Mouse (Mus musculus) midbrain, embryonic 11.5 days (tissue): ENCODE measurements around the gene Serf2. TPM values are rescaled to one million over a fixed set of nuclear protein-coding genes. Genes with fewer than 3 reads are reported as not detected.
A peak's percentile ranks its signal among the peaks of the same experiment; 100 is the strongest.

Experiments
- ATAC-seq: fragments of 200-750 bp; cut with Nextera tagmentation; 2 replicates; pipeline ENCODE4 v1.8.0; 2017; ENCODE audit warnings: moderate TSS enrichment, moderate library complexity; ENCODE audit not compliant: low FRiP score
- DNase-seq: peaks from one replicate; pipeline ENCODE4 v3.0.0; 2015; ENCODE audit warnings: low spot score; ENCODE audit errors: missing footprints
- H3K27ac ChIP-seq: fragments of 300-500 bp; sonication (generic); 2 replicates; pipeline ENCODE4 v1.5.1; 2014; ENCODE audit warnings: low read depth, low read length
- H3K27me3 ChIP-seq: fragments of 300-500 bp; sonication (generic); 2 replicates; pipeline ENCODE4 v1.6.1; 2014; ENCODE audit warnings: mild to moderate bottlenecking, low read length, moderate library complexity, mixed read lengths; ENCODE audit not compliant: control insufficient read depth, insufficient read depth
- H3K36me3 ChIP-seq: fragments of 300-500 bp; sonication (generic); 2 replicates; pipeline ENCODE4 v1.6.1; 2014; ENCODE audit warnings: mild to moderate bottlenecking, low read length, moderate library complexity, mixed read lengths; ENCODE audit not compliant: control insufficient read depth, insufficient read depth
- H3K4me1 ChIP-seq: fragments of 300-500 bp; sonication (generic); 2 replicates; pipeline ENCODE4 v1.6.1; 2014; ENCODE audit warnings: low read length; ENCODE audit not compliant: control insufficient read depth, insufficient read depth
- H3K4me2 ChIP-seq: fragments of 300-500 bp; sonication (generic); 2 replicates; pipeline ENCODE4 v1.6.1; 2014; ENCODE audit warnings: mild to moderate bottlenecking, moderate library complexity
- H3K4me3 ChIP-seq: fragments of 300-500 bp; sonication (generic); 2 replicates; pipeline ENCODE4 v1.5.1; 2014; ENCODE audit warnings: low read depth, low read length
- H3K9ac ChIP-seq: fragments of 300-500 bp; sonication (generic); 2 replicates; pipeline ENCODE4 v1.6.1; 2014; ENCODE audit warnings: low read length
- H3K9me3 ChIP-seq: fragments of 300-500 bp; sonication (generic); 2 replicates; pipeline ENCODE4 v1.6.1; 2016; ENCODE audit warnings: low read length; ENCODE audit not compliant: control insufficient read depth
- WGBS: fragments of 180-500 bp; shearing (Covaris S2); extraction: QIAGEN DNeasy Blood & Tissue Kit; methylation state at CpG from one replicate; pipeline ENCODE4 v1.1.7; 2014; 5-methylcytosine and 5-hydroxymethylcytosine counted together
- polyA plus RNA-seq: library from polyadenylated mRNA; unstranded; fragments of >200 nt; fragmentation: Nextera tagmentation; extraction: Ambion mirVana; gene quantifications from 2 replicates; pipeline ENCODE4 v1.2.1, GENCODE M21; 2014

Serf2 gene
- polyA plus RNA-seq, 1 experiment from 2014 or later, result 471 TPM

DNA sequence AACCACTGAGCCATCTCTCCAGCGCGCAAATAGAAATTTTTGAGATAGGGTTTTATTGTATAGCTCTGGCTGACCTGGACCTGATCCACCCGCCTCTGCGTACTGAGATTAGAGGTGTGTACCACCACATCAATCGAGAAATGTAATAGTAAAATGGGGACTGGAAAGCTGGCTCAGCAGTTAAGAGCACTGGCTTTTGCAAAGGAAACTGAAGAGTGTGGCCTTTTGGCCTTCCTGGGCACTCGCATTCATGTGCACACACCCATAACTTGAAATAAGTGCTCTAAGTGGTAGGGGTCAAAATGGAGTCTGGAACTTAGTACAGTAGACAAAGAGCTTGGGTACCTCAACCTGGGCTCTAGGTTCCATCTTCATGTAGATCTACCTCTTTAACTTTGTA, 32.6 kb upstream of the Serf2 start:
- Histone ChIP-seq H3K4me2 (no peak overlapping the region), H3K4me1 (peaks cover 16% of the 10 kb centered on the region), H3K4me3 (no peak overlapping the region), H3K9ac (no peak overlapping the region), H3K9me3 (no peaks in the 10 kb centered on the region), H3K27ac (no peak overlapping the region), H3K27me3 (no peaks in the 10 kb centered on the region), H3K36me3 (peaks cover 8% of the 10 kb centered on the region; the same call in 1 of the 2 replicates)
- WGBS, result 95% methylated on average over 6 of the region's 6 CpGs
- ATAC-seq (no peak), DNase-seq (peak; percentile 83)

DNA sequence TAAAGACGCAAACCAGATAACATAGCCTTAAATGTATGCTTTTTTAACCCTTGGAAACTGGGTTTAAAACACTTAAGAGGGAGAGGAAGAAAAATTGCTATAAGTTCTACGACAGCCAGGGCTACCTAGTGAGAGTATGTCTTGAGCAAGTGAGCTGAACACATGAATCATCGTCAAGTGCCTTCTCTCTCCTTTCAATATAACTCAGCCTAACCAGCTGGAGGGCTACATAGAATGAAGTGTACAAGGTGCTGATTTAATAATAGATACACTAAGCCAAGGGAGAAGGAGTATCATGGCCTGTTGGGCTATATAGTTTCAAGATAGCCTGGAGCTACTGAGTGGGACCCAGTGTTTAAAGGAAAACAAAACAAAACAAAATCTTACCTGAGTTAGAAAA, 30.5 kb upstream of the Serf2 start:
- Histone ChIP-seq H3K4me1 (peaks cover 16% of the 10 kb centered on the region), H3K4me3 (no peak overlapping the region), H3K9ac (no peak overlapping the region), H3K36me3 (peaks cover 14% of the 10 kb centered on the region), H3K9me3 (no peaks in the 10 kb centered on the region), H3K27me3 (no peaks in the 10 kb centered on the region), H3K4me2 (no peak overlapping the region), H3K27ac (no peak overlapping the region)
- ATAC-seq (no peak), DNase-seq (peak; percentile 67)
- 94% methylated on average over 3 of the region's 3 CpGs for WGBS

DNA sequence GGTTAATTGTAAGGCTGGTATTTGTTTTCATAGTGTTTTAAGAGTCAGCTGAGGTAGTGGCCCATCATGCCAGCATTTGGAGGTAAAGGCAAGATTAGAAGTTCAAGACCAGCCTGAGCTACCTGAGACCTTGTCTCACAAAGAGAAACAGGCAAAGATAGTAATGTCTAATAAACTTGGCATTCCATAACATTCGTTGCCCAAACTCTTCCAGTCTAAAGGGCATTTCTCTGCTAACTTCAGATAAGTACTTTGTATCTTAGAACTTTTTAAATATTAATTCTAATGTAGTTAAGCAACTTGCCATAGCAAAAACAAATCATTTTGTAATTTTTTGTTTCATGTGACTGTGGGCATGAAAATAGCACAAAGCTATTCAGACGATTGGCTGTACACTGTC, 25.8 kb upstream of the Serf2 start:
- no peak overlapping the region for H3K27ac ChIP-seq
- no peak overlapping the region for H3K4me2 ChIP-seq
- peaks cover 24% of the 10 kb centered on the region for H3K36me3 ChIP-seq
- ATAC-seq (no peak), DNase-seq (peak; percentile 67)
- H3K9ac ChIP-seq, result no peak overlapping the region
- H3K4me1 ChIP-seq, result no peaks in the 10 kb centered on the region
- no peaks in the 10 kb centered on the region for H3K27me3 ChIP-seq
- no peaks in the 10 kb centered on the region for H3K9me3 ChIP-seq
- H3K4me3 ChIP-seq, result no peak overlapping the region
- WGBS, result 96% methylated on average over 2 of the region's 2 CpGs

DNA sequence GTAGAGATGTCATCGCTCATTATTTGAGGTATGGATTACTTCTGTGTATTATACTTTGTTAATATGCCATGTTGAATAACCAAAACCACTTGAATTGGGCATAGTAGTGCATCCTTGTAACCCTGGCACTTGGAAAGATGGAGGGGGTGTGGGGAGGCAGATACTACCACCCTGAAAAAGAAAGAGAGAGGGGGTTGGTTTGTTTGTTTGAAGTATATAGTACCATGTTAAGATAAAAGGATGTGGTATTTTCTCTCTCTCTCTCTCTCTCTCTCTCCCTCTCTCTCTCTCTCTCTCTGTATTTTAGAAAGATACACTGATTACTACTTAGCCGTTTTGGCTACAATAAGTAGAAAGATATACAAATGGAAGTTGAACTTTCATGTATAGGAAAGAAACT, 23.1 kb upstream of the Serf2 start:
- no peak for ATAC-seq

DNA sequence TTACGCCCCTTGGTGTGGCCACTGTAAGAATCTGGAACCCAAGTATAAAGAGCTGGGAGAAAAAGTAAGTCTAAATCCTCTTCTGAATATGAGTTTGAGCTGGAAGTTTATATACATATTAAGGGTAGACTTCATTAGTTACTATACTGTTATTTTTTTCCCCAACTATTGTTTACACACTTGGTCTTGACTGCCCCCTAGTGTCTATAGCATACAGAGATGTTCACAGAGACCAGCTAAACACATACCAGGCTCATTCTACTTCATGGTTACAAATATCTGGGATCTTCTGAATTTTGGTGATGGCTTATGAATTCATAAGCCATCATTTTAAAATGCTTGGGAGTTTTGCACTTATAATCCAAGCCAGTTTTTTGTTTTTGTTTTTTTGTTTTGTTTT, 14.1 kb upstream of the Serf2 start:
- H3K36me3 ChIP-seq, result peaks cover 53% of the 10 kb centered on the region

More for the DNA sequence above, 23.1 kb upstream of the Serf2 start:
- WGBS, result 93% methylated on average over 2 of the region's 2 CpGs
- peak; percentile 21 for DNase-seq
- Histone ChIP-seq H3K4me1 (no peaks in the 10 kb centered on the region), H3K27ac (no peak overlapping the region), H3K27me3 (no peaks in the 10 kb centered on the region), H3K36me3 (peaks cover 30% of the 10 kb centered on the region), H3K4me2 (no peak overlapping the region), H3K9ac (no peak overlapping the region), H3K9me3 (no peaks in the 10 kb centered on the region), H3K4me3 (no peak overlapping the region)

DNA sequence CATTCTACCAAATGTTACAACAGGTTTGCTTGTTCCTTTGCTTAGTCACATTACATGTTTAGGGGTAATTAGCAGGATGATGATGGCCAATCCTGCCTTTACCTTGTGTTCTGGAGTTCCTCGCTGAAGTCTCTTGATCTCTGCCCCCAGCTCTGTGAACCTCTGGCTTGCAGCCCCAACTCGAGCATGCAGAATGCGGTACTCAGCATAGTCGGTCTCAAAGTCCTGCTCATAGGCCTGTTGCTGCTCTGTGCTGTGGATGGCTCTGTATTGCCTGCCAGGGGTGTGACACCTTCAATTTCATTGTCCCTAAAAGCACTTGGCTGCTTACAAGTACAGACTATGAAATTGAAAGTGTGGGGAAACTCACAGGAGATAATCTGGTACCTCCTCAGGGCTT, 9.2 kb upstream of the Serf2 start:
- Histone ChIP-seq H3K27me3 (peaks cover 22% of the 10 kb centered on the region), H3K36me3 (peaks cover 20% of the 10 kb centered on the region; the same call in 1 of the 2 replicates), H3K4me2 (no peak overlapping the region), H3K9me3 (no peaks in the 10 kb centered on the region), H3K27ac (no peak overlapping the region), H3K9ac (no peak overlapping the region), H3K4me3 (no peak overlapping the region), H3K4me1 (peaks cover 9% of the 10 kb centered on the region)
- DNase-seq (no peak), ATAC-seq (no peak)
- 76% methylated on average over 4 of the region's 4 CpGs for WGBS

More for the DNA sequence above, 14.1 kb upstream of the Serf2 start:
- DNase-seq (no peak), ATAC-seq (no peak)
- Histone ChIP-seq H3K4me2 (no peak overlapping the region), H3K4me3 (no peak overlapping the region), H3K9ac (no peak overlapping the region), H3K27ac (no peak overlapping the region), H3K27me3 (no peaks in the 10 kb centered on the region), H3K4me1 (no peaks in the 10 kb centered on the region), H3K9me3 (no peaks in the 10 kb centered on the region)
- WGBS, result 100% methylated on average over 1 of the region's 1 CpGs

DNA sequence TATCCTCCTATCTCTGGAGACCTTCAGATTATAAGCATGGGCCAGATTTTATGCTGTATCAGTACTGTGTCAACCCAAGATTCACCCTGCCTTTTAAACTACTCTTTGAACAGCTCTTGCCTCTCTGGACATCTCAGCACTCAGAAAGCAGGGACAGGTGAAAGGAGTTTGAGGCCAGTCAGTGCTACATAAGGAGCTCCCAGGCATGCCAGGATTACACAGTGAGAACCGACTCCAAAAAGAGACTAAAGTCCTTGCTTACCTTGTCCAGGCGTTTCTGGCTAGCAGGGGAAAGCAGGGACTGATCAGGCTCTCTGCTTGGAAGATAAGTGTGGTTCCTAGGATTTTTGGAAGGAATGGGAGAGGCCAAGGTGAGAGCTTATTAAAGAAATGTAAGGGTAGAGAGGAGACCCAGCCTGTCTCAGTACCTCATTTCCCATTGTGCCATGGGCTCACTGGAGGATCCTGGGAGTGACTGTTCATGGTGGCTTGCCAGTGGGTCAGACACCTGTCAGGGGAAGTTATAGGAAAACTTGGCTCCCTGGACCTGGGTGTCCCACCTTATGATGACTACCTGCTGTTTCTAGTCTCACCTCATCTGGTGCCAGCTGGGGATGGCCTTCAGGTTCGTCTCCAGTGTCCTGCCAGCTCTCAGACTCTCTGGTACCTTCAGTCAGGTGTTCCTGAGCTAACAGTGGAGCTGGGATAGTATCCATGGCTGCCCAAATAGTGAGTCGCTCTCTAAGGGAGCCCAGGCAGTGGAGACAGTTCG, 8.0 kb upstream of the Serf2 start:
- Histone ChIP-seq H3K9ac (no peak overlapping the region), H3K4me2 (no peak overlapping the region; the same call in 1 of the 2 replicates), H3K4me3 (no peak overlapping the region), H3K27me3 (peaks cover 22% of the 10 kb centered on the region), H3K27ac (no peak overlapping the region), H3K36me3 (peaks cover 12% of the 10 kb centered on the region; the same call in 1 of the 2 replicates), H3K4me1 (peaks cover 9% of the 10 kb centered on the region), H3K9me3 (no peaks in the 10 kb centered on the region)
- DNase-seq, result no peak
- 54% methylated on average over 5 of the region's 5 CpGs for WGBS
- ATAC-seq, result no peak

DNA sequence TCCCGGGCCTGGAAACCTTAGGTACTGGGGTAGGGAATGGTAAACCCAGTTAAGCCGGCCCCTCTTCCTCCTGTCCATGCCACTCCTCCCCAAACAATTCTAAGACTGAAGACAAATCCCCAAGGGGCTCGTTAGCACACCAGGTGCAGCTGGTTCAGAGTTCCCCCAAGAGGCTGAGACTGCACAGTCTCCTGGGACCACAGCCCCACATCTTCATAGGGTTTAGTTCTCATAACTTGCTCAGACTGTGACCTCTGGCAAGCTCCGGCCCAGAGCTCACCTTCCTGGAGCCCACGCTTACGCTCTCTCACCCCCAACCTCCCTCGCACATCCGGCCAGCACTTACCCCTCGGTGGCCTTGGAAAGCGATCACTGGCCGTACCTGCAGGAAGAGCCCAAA, 7.2 kb upstream of the Serf2 start:
- DNase-seq, result no peak
- ATAC-seq, result no peak
- Histone ChIP-seq H3K4me2 (peak overlapping the region; percentile 63), H3K4me1 (peaks cover 9% of the 10 kb centered on the region), H3K27me3 (peaks cover 22% of the 10 kb centered on the region), H3K9me3 (no peaks in the 10 kb centered on the region), H3K27ac (no peak overlapping the region), H3K4me3 (peak overlapping the region; percentile 33; the same call in 1 of the 2 replicates), H3K36me3 (peaks cover 11% of the 10 kb centered on the region; the same call in 1 of the 2 replicates), H3K9ac (peak overlapping the region; percentile 40; the same call in 1 of the 2 replicates)
- 9% methylated on average over 11 of the region's 11 CpGs for WGBS

DNA sequence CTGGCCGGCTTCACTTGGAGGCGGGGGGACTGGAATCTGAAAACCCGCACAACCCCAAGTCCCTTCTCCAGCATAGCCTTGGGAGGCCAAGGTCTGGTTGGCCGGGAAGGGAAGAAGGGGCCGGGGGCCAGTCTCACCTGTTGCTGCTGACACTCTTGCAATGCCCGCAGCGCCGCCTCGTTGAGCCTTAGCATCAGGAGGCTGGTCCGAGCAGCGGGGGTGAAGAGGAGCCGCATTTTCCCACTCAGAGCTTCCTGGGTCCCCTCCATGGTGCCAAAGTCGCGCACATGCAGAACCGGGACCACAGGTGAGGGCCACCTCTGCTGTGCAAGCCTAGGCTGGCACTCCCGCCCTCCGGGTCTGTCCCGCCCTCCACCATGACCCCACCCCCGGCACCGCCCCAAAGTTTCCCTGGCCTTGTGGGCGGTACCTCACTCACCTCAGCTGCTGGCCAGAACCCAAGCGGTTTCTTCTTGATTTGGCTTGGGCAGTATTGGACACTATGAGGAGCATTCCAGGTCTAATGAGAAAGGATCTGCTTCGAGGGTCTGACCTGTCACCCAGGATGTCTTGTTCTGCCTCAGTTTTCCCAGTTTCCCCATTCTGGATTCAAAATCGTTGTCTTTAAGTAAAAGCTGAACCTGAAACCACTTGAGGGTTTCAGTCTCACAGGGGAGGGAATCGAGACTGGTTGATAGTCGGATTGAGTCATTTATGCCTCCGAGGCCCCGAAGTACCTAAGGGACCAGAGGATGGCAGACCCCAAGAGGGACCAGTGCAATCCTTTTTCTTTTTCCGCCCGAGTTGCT, 6.5 kb upstream of the Serf2 start:
- WGBS, result 2% methylated on average over 30 of the region's 30 CpGs
- Histone ChIP-seq H3K9me3 (no peaks in the 10 kb centered on the region), H3K9ac (peak overlapping the region; percentile 40), H3K27ac (no peak overlapping the region), H3K27me3 (peaks cover 22% of the 10 kb centered on the region), H3K36me3 (peaks cover 7% of the 10 kb centered on the region; the same call in 1 of the 2 replicates), H3K4me2 (peak overlapping the region; percentile 63), H3K4me3 (peak overlapping the region; percentile 33), H3K4me1 (peaks cover 9% of the 10 kb centered on the region)
- DNase-seq, result peak; percentile 90
- peak; percentile 69; the same call in 1 of the 2 replicates for ATAC-seq
